Mouse (Mus musculus) layer of hippocampus, adult 18-20 months (tissue): ENCODE results near the gene Ccdc146. TPM values are rescaled to one million over a fixed set of nuclear protein-coding genes. Genes with fewer than 3 reads are reported as not detected.
A peak's percentile ranks its signal among the peaks of the same experiment; 100 is the strongest.

Experiments
- DNase-seq, 2 experiments: peaks; one replicate each; pipeline ENCODE4 v3.0.0; 2022; ENCODE audit warnings: low spot score in 2 of 2
- total RNA-seq, 2 experiments: library from RNA; stranded (reverse); gene quantifications; 2 replicates each; pipeline ENCODE4 v1.2.3; 2021

The Ccdc146 gene
- total RNA-seq, 2 experiments from 2014 or later: 0.48 to 0.69 TPM

DNA sequence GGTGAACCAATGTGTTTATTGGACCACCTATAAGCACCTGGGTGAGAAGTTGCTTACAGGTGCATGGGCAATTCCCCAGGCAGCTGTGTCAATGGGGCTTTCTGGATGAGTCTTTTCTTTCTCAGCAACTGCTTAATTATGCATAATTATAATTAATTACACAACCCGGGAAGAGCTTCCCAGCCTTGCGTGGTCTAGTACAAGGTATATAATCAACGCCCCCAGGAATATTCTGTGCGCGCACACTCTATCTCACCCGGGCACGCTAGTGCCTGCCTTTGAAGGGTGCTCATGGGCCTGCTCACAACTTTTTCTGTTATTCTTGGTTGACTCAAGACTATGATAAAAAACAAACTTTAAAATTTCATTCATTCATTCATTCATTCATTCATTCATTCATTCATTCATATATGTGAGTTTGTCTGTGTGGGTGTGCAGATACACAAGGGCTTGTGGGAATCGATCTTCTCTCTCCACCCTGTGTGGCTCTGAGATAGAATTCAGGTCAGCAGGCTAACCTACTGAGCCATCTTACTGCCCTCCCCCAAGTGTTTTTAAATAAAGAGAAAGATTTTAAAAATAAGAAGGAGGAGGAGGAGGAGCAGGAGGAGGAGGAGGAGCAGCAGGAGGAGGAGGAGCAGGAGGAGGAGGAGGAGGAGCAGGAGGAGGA lies 160.0 kb downstream of the Ccdc146 start:
- DNase-seq: no peak

DNA sequence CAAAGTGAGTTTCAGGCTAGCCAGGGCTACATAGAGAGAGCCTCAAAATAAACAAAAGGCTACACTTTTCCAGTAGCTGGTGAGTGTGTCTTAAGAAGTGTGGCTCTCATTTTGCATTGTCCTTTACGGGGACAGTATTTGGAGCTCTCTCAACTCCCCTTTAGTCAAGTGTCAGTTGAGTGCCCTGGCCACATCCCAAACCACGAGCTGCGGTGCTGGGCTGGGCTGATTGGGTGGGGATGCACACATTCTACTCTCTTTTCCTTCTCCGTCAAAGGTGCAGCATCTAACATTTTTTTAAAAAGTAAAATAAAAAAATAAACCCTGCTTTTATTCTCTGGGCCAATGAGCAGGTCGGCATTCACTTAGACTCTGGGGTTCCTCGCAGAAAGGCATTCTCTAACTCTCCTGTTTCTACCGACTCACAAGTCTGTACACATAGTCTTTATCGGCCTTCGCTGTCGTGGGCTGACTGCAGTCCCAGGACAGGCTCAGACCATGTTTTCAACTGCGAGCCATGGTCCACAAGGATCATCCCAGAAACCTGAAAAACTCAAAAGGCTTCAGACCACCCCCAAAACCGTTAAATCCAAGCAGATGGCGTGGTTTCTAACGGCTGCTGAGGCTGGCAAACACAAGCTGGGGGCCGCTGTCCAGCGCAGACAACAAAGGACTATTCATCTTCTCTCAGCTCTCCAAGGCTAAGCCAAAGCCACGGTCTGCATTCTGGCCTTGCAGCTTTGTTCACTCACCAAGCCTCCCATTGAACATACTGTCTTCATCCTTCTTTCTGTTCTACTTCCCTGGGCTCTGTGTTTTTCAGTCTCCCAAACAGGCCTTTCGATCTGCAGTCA lies 161.0 kb downstream of the Ccdc146 start:
- peak; percentile 13 to 47 for DNase-seq

DNA sequence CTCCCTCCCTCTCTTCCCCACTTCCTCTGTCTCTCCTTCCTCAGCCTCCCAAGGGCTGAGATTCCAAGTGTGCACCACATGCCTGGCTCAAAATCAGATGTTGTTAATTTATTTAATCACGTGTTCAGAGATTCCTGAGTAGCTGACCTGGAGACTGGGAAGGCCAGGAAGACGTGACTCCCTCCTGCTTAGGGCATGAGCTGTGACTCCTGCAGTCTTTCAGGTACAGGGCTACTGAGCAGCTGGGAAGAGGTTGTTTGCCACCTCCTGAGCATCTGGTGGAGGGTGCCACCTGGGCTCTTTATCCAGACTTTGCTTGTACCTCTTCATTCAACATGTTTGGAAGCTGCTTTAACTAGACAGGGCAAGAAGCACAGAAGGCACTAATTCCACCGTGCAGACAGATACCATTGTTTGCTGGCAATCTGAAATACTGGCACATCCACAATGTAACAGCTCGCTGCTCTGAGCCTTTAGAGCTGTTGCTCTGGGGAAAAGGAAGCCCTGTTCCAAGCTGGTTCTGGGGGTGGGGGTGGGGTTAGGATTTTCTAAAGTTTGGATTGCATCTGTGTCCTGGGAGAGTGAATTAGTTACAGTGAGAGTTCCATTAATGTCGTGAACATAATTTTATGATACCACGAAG lies 163.2 kb downstream of the Ccdc146 start:
- DNase-seq: peak; percentile 13 to 54

DNA sequence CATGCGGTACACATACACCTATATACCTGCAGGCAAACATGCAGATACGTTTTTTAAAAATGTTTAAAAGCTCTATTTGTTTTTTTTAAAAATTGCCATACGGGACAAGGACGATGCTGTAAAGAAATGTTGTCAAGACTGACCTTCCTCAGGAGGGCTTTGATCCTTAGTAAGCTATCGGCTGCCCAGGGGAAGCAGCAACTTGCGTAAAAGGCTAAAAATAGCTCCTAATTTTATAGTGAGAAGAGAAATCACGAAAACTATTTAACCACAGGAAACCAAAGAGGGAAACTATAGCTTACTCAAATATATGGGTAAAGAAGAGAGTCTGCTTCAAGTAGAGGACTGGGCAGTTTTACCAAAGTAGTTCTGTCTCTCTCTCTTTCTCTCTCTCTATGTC lies 163.7 kb downstream of the Ccdc146 start:
- DNase-seq: no peak

DNA sequence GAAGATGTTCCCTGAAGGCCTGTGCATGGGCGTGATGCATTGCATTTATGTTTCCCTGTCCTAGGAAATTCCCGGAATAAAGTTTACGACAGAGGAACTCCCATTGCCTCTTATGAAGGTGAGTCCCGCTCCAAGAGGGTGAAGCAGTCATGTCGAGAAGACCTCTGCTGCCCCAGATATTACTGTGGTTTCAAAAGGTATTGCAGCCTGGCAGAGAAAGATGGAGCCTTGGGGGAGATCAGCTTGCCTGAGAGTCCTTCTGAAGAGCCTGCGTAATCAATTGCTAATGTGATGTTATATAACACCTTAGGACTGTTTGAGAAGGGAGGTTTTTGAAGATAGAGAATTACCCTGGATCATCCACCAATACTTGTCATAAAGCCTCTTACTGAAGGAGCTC lies 166.7 kb downstream of the Ccdc146 start:
- no peak for DNase-seq

DNA sequence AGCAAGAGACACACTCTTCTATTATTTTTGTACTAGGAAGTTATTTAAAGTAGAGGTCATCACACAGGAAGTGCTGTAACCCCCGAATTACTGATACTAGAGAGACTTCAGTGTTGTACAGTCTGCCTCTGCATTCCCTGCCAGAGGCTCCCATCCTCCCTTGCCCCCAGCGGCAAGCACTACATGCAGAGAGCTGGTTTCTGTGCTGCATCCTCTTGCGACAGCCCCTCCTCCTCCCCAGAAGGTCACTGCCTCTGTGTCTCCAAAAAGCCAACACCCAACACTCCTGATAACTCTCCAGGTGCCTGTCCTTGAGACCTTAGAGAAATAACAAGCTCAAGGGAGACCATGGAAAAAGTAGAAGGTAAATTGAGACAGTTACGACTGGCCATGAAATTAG lies 167.4 kb downstream of the Ccdc146 start:
- no peak for DNase-seq

- no peak for DNase-seq
Measured at GRCm38 (mm10) chr5:21255551-21256132, 168.8 kb downstream of the Ccdc146 start.

- no peak for DNase-seq
Measured at GRCm38 (mm10) chr5:21254731-21255525, 169.5 kb downstream of the Ccdc146 start.

- DNase-seq: no peak
Measured at GRCm38 (mm10) chr5:21248834-21249233, 175.6 kb downstream of the Ccdc146 start.

GRCm38 (mm10) chr5:21247916-21248315 lies 176.6 kb downstream of the Ccdc146 start:
- DNase-seq: peak; percentile 46 to 57

DNA sequence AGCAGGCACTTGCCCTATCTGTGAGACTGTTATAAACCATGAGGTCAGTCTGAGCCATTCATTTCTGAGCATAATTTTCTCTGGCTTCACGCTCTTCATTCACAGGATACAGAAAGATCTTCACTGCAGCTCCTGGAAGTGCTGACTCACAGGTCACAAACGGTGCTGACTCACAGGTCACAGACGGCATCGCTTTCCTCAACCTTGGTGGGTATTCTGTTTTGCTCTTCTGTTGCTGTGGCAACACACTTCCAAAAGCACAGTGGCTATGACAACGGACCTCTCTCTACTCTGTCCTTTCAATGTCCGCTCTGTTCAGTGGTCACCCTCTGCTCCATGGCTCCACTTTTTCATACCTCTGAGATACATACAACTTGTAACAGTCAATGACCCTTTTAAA lies 177.7 kb downstream of the Ccdc146 start:
- DNase-seq: no peak

DNA sequence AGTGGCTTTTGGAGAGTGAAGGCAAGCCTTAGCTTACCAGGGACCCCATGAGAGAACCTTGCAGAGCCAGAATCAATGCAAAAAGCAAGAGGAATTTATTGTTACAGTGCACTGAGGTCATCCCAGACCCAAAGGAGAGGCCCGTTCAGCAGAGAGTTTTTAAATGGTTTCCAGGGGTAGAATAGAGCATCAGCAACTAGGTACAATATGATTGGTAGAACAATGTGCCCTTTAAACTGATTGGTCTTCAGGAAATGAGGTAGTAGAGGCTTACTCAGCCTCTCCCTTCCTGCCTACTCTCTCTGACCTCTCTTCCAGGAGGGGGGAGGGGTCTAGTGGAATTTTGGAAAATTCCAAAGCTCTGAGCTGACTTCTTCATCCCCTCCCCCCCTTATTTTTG lies 179.2 kb downstream of the Ccdc146 start:
- no peak for DNase-seq

DNA sequence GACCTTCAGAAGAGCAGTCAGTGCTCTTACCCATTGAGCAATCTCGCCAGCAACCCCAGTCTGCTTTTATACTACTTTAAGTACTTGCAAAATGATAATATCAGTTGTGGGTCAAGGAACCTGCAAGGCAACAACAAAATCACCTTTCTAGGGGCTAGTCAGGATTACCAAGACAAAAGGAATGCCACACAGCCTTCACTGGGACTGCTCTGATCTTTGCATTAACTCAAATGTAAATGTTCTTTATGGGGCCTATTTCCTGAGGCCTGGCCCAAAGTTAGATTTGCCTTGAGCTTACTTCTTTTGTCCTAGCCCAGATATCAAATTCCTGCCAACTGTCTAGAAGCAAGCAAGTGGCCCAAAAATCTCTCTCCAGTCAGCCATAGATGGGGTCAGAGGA lies 179.9 kb downstream of the Ccdc146 start:
- no peak for DNase-seq

Other genes with a start within 250 kb of the Ccdc146 start
- 1 to 10 TPM; 6.3 to 6.5 TPM for gene Gsap, start 238.4 kb downstream of the Ccdc146 start, total RNA-seq
- 1 to 10 TPM; 1.9 to 2.0 TPM for gene Fgl2, start 52.0 kb downstream of the Ccdc146 start, total RNA-seq
- 10 to 100 TPM; 12.7 to 14.1 TPM for gene Fam185a, start 281 bp upstream of the Ccdc146 start, total RNA-seq
- gene Lrrc17, start 118.9 kb upstream of the Ccdc146 start, total RNA-seq: under 1 TPM; 0.15 to 0.20 TPM
- gene Fbxl13, start 221.0 kb upstream of the Ccdc146 start, total RNA-seq: under 1 TPM in 1 of 2 experiments, not detected in 1; 0.35 TPM
- gene Armc10, start 221.1 kb upstream of the Ccdc146 start, total RNA-seq: 10 to 100 TPM; 21.4 to 22.3 TPM